Mouse (Mus musculus) liver, embryonic 15.5 days (tissue): ENCODE measurements around the gene Cldn7. TPM values are rescaled to one million over a fixed set of nuclear protein-coding genes. Genes with fewer than 3 reads are reported as not detected.
A peak's percentile ranks its signal among the peaks of the same experiment; 100 is the strongest.
"Not testable (repeated sequence)": the region's sequence is repeated elsewhere in the genome, so short reads cannot be mapped to it uniquely, and the experiment has no call there.

Experiments used
- ATAC-seq: fragments of 200-750 bp; cut with Nextera tagmentation; 2 replicates; pipeline ENCODE4 v1.8.0; 2017; ENCODE audit warnings: moderate number of reproducible peaks, mild to moderate bottlenecking, moderate library complexity; ENCODE audit not compliant: insufficient read depth
- H3K27ac ChIP-seq: fragments of 300-500 bp; sonication (generic); replicated peaks from 2 replicates; pipeline ENCODE4 v1.5.1; 2015; ENCODE audit warnings: mild to moderate bottlenecking, inconsistent platforms
- H3K27me3 ChIP-seq: fragments of 300-500 bp; sonication (generic); 2 replicates; pipeline ENCODE4 v1.6.1; 2015; ENCODE audit warnings: mild to moderate bottlenecking, inconsistent platforms
- H3K36me3 ChIP-seq: fragments of 300-500 bp; sonication (generic); replicated peaks from 2 replicates; pipeline ENCODE4 v1.6.1; 2015; ENCODE audit warnings: moderate library complexity, mild to moderate bottlenecking, inconsistent platforms
- H3K4me1 ChIP-seq: fragments of 300-500 bp; sonication (generic); replicated peaks from 2 replicates; pipeline ENCODE4 v1.6.1; 2015; ENCODE audit warnings: inconsistent platforms
- H3K4me2 ChIP-seq: fragments of 300-500 bp; sonication (generic); 2 replicates; pipeline ENCODE4 v1.6.1; 2015; ENCODE audit warnings: moderate library complexity, mild to moderate bottlenecking, inconsistent platforms
- H3K4me3 ChIP-seq: fragments of 300-500 bp; sonication (generic); replicated peaks from 2 replicates; pipeline ENCODE4 v1.5.1; 2015; ENCODE audit warnings: mild to moderate bottlenecking, inconsistent platforms
- H3K9ac ChIP-seq: fragments of 300-500 bp; sonication (generic); 2 replicates; pipeline ENCODE4 v1.6.1; 2015; ENCODE audit warnings: moderate library complexity, mild to moderate bottlenecking, inconsistent platforms
- H3K9me3 ChIP-seq: fragments of 300-500 bp; sonication (generic); replicated peaks from 2 replicates; pipeline ENCODE4 v1.6.1; 2016; ENCODE audit warnings: inconsistent platforms
- WGBS: fragments of 180-500 bp; shearing (Covaris S2); methylation state at CpG from one replicate; pipeline ENCODE4 v1.1.7; 2015; ENCODE audit warnings: mixed read lengths; ENCODE audit not compliant: insufficient replicate concordance; 5-methylcytosine and 5-hydroxymethylcytosine counted together
- polyA plus RNA-seq: library from polyadenylated mRNA; unstranded; fragments of >200 nt; fragmentation: Nextera tagmentation; extraction: Ambion mirVana; gene quantifications from 2 replicates; pipeline ENCODE4 v1.2.1, GENCODE M21; 2015

Gene Cldn7
- polyA plus RNA-seq, 1 experiment from 2014 or later = 4.5 TPM

DNA sequence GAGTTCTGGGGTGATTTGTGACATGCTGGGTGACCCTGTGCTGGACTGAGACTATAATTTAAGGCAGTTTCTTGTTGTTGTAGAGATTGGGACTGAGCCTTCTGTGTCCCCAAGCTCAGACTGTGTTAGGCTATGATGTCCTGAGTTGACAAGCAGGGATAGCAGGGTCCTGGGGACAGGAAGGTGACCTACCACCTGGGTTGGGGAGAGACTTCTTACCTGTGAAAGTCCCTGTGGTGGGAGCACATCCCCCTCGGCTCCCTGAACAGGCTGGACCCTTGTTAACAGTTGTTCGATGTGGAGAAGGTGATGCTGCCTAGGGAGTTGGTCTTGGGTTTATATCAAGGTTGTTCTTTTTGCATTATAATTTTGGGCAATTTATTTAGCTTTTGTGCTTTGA lies 37.9 kb downstream of the Cldn7 start:
- H3K9me3 ChIP-seq = no peaks in the 10 kb centered on the region
- no peak overlapping the region for H3K4me2 ChIP-seq
- H3K27me3 ChIP-seq = no peaks in the 10 kb centered on the region
- peaks cover 48% of the 10 kb centered on the region for H3K4me1 ChIP-seq
- H3K27ac ChIP-seq = no peak overlapping the region
- H3K36me3 ChIP-seq = peaks cover 52% of the 10 kb centered on the region
- H3K4me3 ChIP-seq = no peak overlapping the region
- 75% methylated on average over 2 of the region's 2 CpGs for WGBS
- no peak overlapping the region for H3K9ac ChIP-seq
- ATAC-seq = no peak

DNA sequence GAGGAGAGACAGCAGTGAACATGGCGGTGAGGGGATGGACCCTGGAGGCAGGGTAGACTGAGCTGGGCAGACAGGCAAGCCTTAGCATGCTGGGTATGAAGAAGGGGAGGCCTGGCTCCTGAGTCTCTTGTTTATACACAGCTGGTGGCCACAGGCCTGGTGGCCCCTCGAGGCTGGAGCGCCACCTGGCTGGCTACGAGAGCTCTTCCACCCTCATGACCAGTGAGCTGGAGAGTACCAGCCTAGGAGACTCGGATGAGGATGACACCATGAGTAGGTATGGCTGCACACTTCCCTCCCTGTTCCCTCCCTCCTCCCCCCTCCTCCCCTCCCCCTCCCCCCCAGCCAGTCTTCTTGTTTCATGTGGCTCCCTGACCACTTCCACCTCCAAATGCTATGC lies 40.9 kb downstream of the Cldn7 start:
- Histone ChIP-seq H3K9me3 (no peaks in the 10 kb centered on the region), H3K36me3 (peaks cover 55% of the 10 kb centered on the region), H3K4me1 (peaks cover 24% of the 10 kb centered on the region), H3K9ac (no peak overlapping the region), H3K27ac (no peak overlapping the region), H3K4me2 (no peak overlapping the region), H3K4me3 (no peak overlapping the region), H3K27me3 (no peaks in the 10 kb centered on the region)
- WGBS = 65% methylated on average over 5 of the region's 5 CpGs
- ATAC-seq = no peak

- Histone ChIP-seq H3K9ac (no peak overlapping the region), H3K9me3 (no peaks in the 10 kb centered on the region), H3K27ac (no peak overlapping the region), H3K4me1 (peaks cover 18% of the 10 kb centered on the region), H3K36me3 (peaks cover 79% of the 10 kb centered on the region), H3K4me2 (no peak overlapping the region), H3K27me3 (no peaks in the 10 kb centered on the region), H3K4me3 (no peak overlapping the region)
- 84% methylated on average over 6 of the region's 6 CpGs for WGBS
- no peak for ATAC-seq
Measured at GRCm38 (mm10) chr11:70010033-70010432, 45.5 kb downstream of the Cldn7 start.

GRCm38 (mm10) chr11:70010548-70010947 lies 46.0 kb downstream of the Cldn7 start:
- no peak for ATAC-seq
- Histone ChIP-seq H3K27me3 (no peaks in the 10 kb centered on the region), H3K36me3 (peaks cover 78% of the 10 kb centered on the region), H3K9ac (no peak overlapping the region), H3K4me1 (peaks cover 21% of the 10 kb centered on the region), H3K4me2 (no peak overlapping the region), H3K27ac (no peak overlapping the region), H3K4me3 (no peak overlapping the region), H3K9me3 (no peaks in the 10 kb centered on the region)
- 84% methylated on average over 12 of the region's 12 CpGs for WGBS

- WGBS = 76% methylated on average over 10 of the region's 10 CpGs
- peaks cover 75% of the 10 kb centered on the region for H3K36me3 ChIP-seq
- no peak overlapping the region for H3K4me2 ChIP-seq
Measured at GRCm38 (mm10) chr11:70010961-70011360, 46.4 kb downstream of the Cldn7 start.

GRCm38 (mm10) chr11:70012931-70013330 lies 48.4 kb downstream of the Cldn7 start:
- 80% methylated on average over 9 of the region's 9 CpGs for WGBS
- H3K9me3 ChIP-seq = no peaks in the 10 kb centered on the region
- no peak overlapping the region for H3K9ac ChIP-seq
- no peak overlapping the region for H3K27ac ChIP-seq
- ATAC-seq = no peak
- peaks cover 31% of the 10 kb centered on the region for H3K4me1 ChIP-seq
- H3K4me2 ChIP-seq = no peak overlapping the region
- no peak overlapping the region for H3K4me3 ChIP-seq
- no peaks in the 10 kb centered on the region for H3K27me3 ChIP-seq
- peaks cover 56% of the 10 kb centered on the region for H3K36me3 ChIP-seq

More at GRCm38 (mm10) chr11:70010961-70011360, 46.4 kb downstream of the Cldn7 start:
- no peak for ATAC-seq
- Histone ChIP-seq H3K9me3 (no peaks in the 10 kb centered on the region), H3K27me3 (no peaks in the 10 kb centered on the region), H3K27ac (no peak overlapping the region), H3K4me3 (no peak overlapping the region), H3K4me1 (peaks cover 25% of the 10 kb centered on the region), H3K9ac (no peak overlapping the region)

DNA sequence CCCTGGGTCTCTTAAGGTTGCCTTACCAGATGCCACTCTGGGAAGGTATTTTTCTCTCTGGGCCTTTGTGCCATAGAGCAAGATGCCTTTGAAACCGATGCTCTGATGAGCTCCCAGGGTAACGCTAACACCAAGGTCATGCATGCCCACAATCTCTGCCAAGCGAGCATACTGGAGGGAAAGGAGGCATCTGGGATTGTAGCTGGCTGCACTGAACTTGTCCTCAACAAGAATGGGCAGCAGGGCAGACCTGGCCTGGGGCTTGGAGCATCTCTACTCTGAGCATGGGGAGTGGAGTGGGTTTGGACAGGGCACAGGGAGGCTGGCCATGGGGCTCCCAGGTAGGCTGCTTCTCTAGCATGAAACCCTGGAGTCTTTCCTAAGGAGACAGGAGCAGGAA lies 48.8 kb downstream of the Cldn7 start:
- Histone ChIP-seq H3K27me3 (no peaks in the 10 kb centered on the region), H3K9me3 (no peaks in the 10 kb centered on the region), H3K4me2 (no peak overlapping the region), H3K36me3 (peaks cover 51% of the 10 kb centered on the region), H3K4me3 (no peak overlapping the region), H3K27ac (no peak overlapping the region), H3K9ac (no peak overlapping the region), H3K4me1 (peaks cover 35% of the 10 kb centered on the region)
- 86% methylated on average over 3 of the region's 3 CpGs for WGBS
- no peak for ATAC-seq

DNA sequence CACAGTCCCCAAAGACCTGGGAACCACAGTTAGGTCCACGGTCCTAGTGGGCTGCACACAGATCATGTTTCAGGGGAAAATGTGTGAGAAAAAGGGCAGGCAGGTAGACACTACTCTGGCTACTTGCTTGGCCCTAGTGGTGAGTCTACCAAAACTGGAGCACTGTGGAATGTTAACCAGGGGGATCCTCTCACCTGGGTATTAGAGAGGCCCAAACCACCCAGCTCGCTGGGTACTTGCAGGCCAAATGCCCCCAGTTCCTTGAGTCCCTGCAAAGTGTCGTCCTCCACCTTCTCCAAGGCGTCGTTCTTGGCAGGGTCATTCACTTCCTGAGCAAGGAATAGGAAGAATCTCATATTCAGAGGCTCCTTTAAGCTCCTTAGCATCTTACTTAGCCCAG lies 49.5 kb downstream of the Cldn7 start:
- Histone ChIP-seq H3K4me1 (peaks cover 42% of the 10 kb centered on the region), H3K36me3 (peaks cover 44% of the 10 kb centered on the region), H3K27me3 (no peaks in the 10 kb centered on the region), H3K9me3 (no peaks in the 10 kb centered on the region), H3K4me2 (peak overlapping the region; percentile 88), H3K27ac (peak overlapping the region; percentile 76; the same call in 1 of the 2 replicates), H3K9ac (peak overlapping the region; percentile 75; the same call in 1 of the 2 replicates), H3K4me3 (peak overlapping the region; percentile 73)
- WGBS = 64% methylated on average over 5 of the region's 5 CpGs
- no peak for ATAC-seq

- Histone ChIP-seq H3K9ac (peak within 1 kb of the TSS; percentile 75), H3K4me1 (peaks cover 50% of the 10 kb centered on the region), H3K36me3 (peaks cover 36% of the 10 kb centered on the region), H3K4me3 (peak within 1 kb of the TSS; percentile 73), H3K27me3 (no peaks in the 10 kb centered on the region), H3K27ac (peak within 1 kb of the TSS; percentile 76), H3K4me2 (peak within 1 kb of the TSS; percentile 88), H3K9me3 (no peaks in the 10 kb centered on the region)
- peak; percentile 84 for ATAC-seq
- under 1% methylated on average over 35 of the region's 35 CpGs for WGBS
Measured at GRCm38 (mm10) chr11:70014880-70015558, 50.4 kb downstream of the Cldn7 start, which contains the start of gene Acadvl. TSS of gene Acadvl (minus strand) at chr11:70015411.

DNA sequence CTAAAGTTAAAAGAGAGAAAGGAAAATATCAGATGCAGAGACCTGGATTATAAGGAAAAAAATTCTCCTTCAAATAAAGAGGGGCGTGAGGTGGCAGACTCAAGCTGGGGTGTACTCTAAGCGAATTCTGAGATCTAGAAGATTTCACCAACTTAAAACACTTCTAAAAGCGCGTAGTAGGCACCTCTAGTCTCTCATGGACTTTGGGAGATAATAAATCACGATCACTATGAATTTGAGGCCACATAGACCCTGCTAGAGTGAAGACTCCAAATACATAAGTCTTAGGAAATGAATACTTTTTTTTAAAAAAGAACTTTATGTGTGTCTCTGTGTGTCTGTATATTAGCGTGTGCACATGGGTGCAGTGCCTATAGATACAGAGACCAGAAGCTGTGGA lies 51.1 kb downstream of the Cldn7 start:
- WGBS = 57% methylated on average over 6 of the region's 6 CpGs
- peak overlapping the region; percentile 73 for H3K4me3 ChIP-seq

DNA sequence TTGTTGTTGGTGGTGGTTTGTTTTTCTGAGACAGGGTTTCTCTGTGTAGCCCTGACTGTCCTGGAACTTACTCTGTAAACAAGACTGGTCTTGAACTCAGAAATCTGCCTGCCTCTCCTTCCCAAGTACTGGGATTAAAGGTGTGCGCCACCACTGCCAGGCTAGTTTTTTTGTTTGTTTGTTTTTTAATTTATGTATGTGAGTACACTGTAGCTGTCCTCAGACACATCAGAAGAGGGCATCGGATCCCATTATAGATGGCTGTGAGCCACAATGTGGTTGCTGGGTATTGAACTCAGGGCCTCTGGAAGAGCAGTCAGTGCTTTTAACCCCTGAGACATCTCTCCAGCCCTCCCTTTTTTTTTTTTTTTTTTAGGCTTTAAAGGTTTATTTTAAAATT lies 51.6 kb downstream of the Cldn7 start:
- H3K4me3 ChIP-seq, ATAC-seq, H3K27me3 ChIP-seq, H3K4me2 ChIP-seq, H3K9ac ChIP-seq, H3K9me3 ChIP-seq, H3K27ac ChIP-seq: not testable (repeated sequence)
- Histone ChIP-seq H3K36me3 (peaks cover 24% of the 10 kb centered on the region), H3K4me1 (peaks cover 62% of the 10 kb centered on the region)
- 74% methylated on average over 2 of the region's 2 CpGs for WGBS

More for the DNA sequence above, 51.1 kb downstream of the Cldn7 start:
- no peaks in the 10 kb centered on the region for H3K27me3 ChIP-seq
- H3K36me3 ChIP-seq = peaks cover 29% of the 10 kb centered on the region
- no peak for ATAC-seq
- H3K4me1 ChIP-seq = peaks cover 57% of the 10 kb centered on the region
- no peaks in the 10 kb centered on the region for H3K9me3 ChIP-seq
- peak overlapping the region; percentile 88 for H3K4me2 ChIP-seq
- H3K9ac ChIP-seq = 0 out of 2 replicates have a peak overlapping the region, but pooled peaks have one; percentile 75
- no peak overlapping the region for H3K27ac ChIP-seq
